Mouse (Mus musculus) liver, embryonic 14.5 days (tissue): ENCODE measurements at regions not wholly inside any gene's neighbourhood (a gene's known extent, or its start where the extent isn't known, plus 50 kb on each side); places are given as distances from the start of the nearest gene placed in this dataset.

Source experiments
- ATAC-seq: fragments of 200-750 bp; cut with Nextera tagmentation; 2 replicates; pipeline ENCODE4 v1.8.0; 2017; ENCODE audit warnings: moderate number of reproducible peaks, mild to moderate bottlenecking, moderate library complexity; ENCODE audit not compliant: insufficient read depth
- DNase-seq, 3 experiments: peaks; one replicate each; pipeline ENCODE4 v3.0.0-alpha.2; 2012 to 2013; ENCODE audit warnings: low read depth in 3 of 3, low spot score in 3 of 3
- H3K27ac ChIP-seq: fragments of 300-500 bp; sonication (generic); 2 replicates; pipeline ENCODE4 v1.5.1; 2014; ENCODE audit warnings: moderate library complexity, mild to moderate bottlenecking, control low read depth, inconsistent platforms
- H3K27me3 ChIP-seq: fragments of 300-500 bp; sonication (generic); 2 replicates; pipeline ENCODE4 v1.6.1; 2014; ENCODE audit warnings: mild to moderate bottlenecking, low read length, moderate library complexity; ENCODE audit not compliant: control insufficient read depth, insufficient read depth
- H3K36me3 ChIP-seq: fragments of 300-500 bp; sonication (generic); replicated peaks from 2 replicates; pipeline ENCODE4 v1.6.1; 2014; ENCODE audit warnings: low read depth; ENCODE audit not compliant: control insufficient read depth, insufficient read depth
- H3K4me1 ChIP-seq, 2 experiments: fragments of 200-500 bp in 1 of 2; fragments of 300-500 bp in 1 of 2; sonication (generic) in 1 of 2; replicated peaks; 2 replicates each; pipeline ENCODE4 v1.6.1; 2012 to 2014; ENCODE audit warnings: antibody characterized with exemption in 1 of 2, inconsistent platforms in 1 of 2, low read length in 1 of 2; ENCODE audit not compliant: control insufficient read depth in 2 of 2, insufficient read depth in 2 of 2
- H3K4me2 ChIP-seq: fragments of 300-500 bp; sonication (generic); 2 replicates; pipeline ENCODE4 v1.6.1; 2014; ENCODE audit warnings: low read depth, mild to moderate bottlenecking, control low read depth, moderate library complexity
- H3K4me3 ChIP-seq, 2 experiments: fragments of 200-500 bp in 1 of 2; fragments of 300-500 bp in 1 of 2; sonication (generic) in 1 of 2; 2 replicates each; pipeline ENCODE4 v1.5.1; 2012 to 2014; ENCODE audit warnings: low read depth in 2 of 2, low read length in 2 of 2, mild to moderate bottlenecking in 2 of 2, control low read depth in 1 of 2, inconsistent platforms in 1 of 2, moderate library complexity in 1 of 2; ENCODE audit not compliant: insufficient read depth in 1 of 2
- H3K9ac ChIP-seq: fragments of 300-500 bp; sonication (generic); replicated peaks from 2 replicates; pipeline ENCODE4 v1.6.1; 2014; ENCODE audit warnings: mild to moderate bottlenecking, control low read depth, moderate library complexity
- H3K9me3 ChIP-seq: fragments of 300-500 bp; sonication (generic); 2 replicates; pipeline ENCODE4 v1.6.1; 2016; ENCODE audit warnings: low read length, mixed read lengths; ENCODE audit not compliant: control insufficient read depth
- CTCF ChIP-seq: IDR thresholded peaks from 2 replicates; pipeline ENCODE4 v1.5.1; 2016; ENCODE audit warnings: antibody characterized with exemption, low read depth, control low read depth
- EP300 ChIP-seq: IDR thresholded peaks from 2 replicates; pipeline ENCODE4 v1.6.1; 2016; ENCODE audit warnings: antibody characterized with exemption, low read depth
- WGBS: fragments of 180-500 bp; shearing (Covaris S2); extraction: QIAGEN DNeasy Blood & Tissue Kit; methylation state at CpG from one replicate; pipeline ENCODE4 v1.1.7; 2014; ENCODE audit not compliant: insufficient replicate concordance; 5-methylcytosine and 5-hydroxymethylcytosine counted together

DNA sequence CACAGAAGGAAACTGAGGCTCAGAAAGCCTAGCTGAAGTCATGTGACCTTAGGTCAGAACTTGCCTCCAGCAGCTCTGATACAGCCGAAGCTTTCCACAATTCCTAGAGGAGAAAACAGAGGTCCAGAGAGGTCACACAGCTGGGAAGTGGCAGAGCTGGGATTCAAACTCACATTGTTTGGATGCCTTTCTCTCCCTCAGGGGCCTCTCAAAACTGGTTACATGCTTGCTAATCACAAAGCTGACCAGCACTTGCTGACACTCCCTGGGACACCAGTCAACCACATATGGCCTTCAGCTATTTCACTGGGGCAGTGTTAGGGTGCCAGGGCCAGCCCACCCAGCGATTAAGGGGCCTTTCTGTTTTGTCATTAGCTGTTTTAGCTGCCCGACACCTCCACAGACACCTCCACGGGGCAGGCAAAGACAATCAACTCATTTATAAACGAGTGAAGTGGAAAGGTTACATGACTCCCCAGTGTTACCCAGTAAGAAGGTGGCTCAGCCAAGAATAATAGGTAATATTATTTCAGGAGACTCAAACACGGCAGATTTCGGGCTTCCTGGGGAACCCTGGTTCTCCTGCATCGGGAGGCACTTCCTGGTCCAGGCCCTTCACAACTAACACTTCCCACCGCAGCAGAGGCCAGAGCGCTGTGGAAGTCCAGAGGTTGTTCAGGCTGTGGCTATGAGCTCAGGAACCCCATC lies 71.4 kb downstream of the 2410131K14Rik start:
- no peaks in the 10 kb centered on the region for H3K9me3 ChIP-seq
- no peak overlapping the region for H3K9ac ChIP-seq
- no peaks in the 10 kb centered on the region for H3K36me3 ChIP-seq
- no peak overlapping the region for H3K4me3 ChIP-seq
- H3K4me2 ChIP-seq, result no peak overlapping the region
- H3K27me3 ChIP-seq, result no peaks in the 10 kb centered on the region; the same call in 1 of the 2 replicates
- DNase-seq (no peak), ATAC-seq (no peak)
- 39% methylated on average over 10 of the region's 10 CpGs for WGBS
- no peaks in the 10 kb centered on the region for H3K4me1 ChIP-seq
- H3K27ac ChIP-seq, result no peak overlapping the region
- TF ChIP-seq CTCF (no peak), EP300 (no peak)

DNA sequence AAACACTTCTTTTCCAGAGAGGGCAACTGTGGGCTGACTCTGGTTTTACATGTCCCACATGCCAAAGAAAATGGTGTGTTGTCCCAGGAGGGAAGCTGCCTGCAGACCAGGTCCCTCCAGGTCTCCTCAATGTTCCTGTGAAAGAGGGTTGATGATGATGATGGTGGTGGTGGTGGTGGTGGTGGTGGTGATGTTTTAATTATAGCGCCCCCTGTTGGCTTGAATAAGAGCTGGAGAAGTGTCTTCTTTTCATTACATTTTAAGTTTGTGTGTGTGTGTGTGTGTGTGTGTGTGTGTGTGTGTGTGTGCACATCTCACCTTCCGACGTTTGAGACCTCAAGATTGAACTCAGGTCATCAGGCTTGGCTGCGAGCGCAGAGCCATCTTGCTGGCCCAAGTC lies 73.0 kb downstream of the 2410131K14Rik start:
- H3K27me3 ChIP-seq, result no peaks in the 10 kb centered on the region; the same call in 1 of the 2 replicates
- H3K4me2 ChIP-seq, result no peak overlapping the region
- whole genome bisulfite sequencing, result 62% methylated on average over 5 of the region's 5 CpGs
- H3K4me1 ChIP-seq, result no peaks in the 10 kb centered on the region
- no peaks in the 10 kb centered on the region for H3K9me3 ChIP-seq
- H3K27ac ChIP-seq, result no peak overlapping the region
- H3K36me3 ChIP-seq, result no peaks in the 10 kb centered on the region
- H3K4me3 ChIP-seq, result no peak overlapping the region
- H3K9ac ChIP-seq, result no peak overlapping the region
- ATAC-seq (no peak), DNase-seq (no peak)
- TF ChIP-seq EP300, result no peak
- peak; percentile 62 for TF ChIP-seq CTCF

DNA sequence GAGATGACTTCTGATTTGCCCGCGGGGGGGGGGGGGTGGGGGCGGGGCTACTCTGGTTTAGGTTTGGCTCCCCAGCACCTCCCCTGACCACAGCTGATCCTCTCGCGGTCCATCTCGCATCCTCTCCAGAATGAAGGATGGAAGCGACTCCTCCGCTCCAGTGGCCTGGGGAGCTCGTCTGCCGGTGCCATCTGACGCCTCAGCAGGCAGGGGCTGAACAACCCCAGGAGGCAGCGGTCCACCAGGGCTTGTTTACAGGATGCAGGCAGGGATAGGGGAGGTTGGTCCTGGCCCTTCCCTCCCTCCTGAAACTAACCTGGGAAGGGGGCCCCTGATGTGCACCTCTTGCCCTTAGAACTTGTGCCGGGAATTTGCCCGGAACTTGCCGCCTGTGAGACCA lies 73.9 kb downstream of the 2410131K14Rik start:
- WGBS, result 7% methylated on average over 13 of the region's 15 CpGs
- H3K4me2 ChIP-seq, result no peak overlapping the region

DNA sequence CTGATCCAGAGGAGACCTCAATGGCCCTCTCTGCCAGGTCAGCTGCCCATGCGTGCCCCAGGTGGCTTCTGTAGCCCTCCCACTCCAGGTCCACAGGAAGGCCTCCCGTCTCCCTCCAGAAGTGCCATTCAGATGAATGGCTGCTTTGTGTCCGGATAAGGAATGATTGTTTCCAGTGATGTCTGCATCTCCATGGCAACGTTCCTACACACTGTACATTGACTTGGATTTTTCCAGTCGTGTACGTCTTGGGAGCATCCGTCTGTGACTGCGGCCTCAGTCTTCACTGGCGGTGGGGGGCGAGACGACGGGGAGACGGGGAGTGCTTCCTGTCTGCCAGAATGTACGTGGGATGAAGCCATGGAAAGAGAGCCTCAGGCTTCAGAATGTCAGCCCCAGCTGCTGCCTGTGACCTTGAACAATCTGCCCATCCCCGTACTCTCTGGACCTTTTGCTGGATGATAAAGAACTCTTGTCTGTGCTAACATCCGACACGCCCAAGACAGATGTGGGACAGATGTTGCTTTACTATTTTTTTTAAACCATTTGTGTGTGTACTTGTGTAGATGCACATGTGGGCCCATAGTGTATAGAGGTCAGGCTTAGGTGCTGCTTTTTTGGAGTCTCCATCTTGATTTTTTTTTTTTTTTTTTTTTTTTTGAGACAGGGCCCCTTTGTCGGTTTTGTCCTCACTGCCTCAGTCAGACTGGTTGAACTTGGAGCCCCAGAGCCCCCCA lies 76.9 kb downstream of the 2410131K14Rik start:
- Histone ChIP-seq H3K27ac (no peak overlapping the region), H3K36me3 (no peaks in the 10 kb centered on the region), H3K4me1 (no peaks in the 10 kb centered on the region), H3K9me3 (no peaks in the 10 kb centered on the region), H3K9ac (no peak overlapping the region), H3K27me3 (peaks cover 4% of the 10 kb centered on the region), H3K4me3 (no peak overlapping the region), H3K4me2 (no peak overlapping the region)
- no peak for ATAC-seq
- 57% methylated on average over 18 of the region's 18 CpGs for WGBS
- no peak for TF ChIP-seq EP300
- no peak for TF ChIP-seq CTCF
- DNase-seq, result no peak

More for the DNA sequence above, 73.9 kb downstream of the 2410131K14Rik start:
- Histone ChIP-seq H3K4me3 (no peak overlapping the region), H3K4me1 (no peaks in the 10 kb centered on the region), H3K9ac (no peak overlapping the region), H3K27ac (no peak overlapping the region), H3K27me3 (no peaks in the 10 kb centered on the region; the same call in 1 of the 2 replicates), H3K36me3 (no peaks in the 10 kb centered on the region), H3K9me3 (no peaks in the 10 kb centered on the region)
- ATAC-seq (no peak), DNase-seq (no peak)
- no peak for TF ChIP-seq CTCF

DNA sequence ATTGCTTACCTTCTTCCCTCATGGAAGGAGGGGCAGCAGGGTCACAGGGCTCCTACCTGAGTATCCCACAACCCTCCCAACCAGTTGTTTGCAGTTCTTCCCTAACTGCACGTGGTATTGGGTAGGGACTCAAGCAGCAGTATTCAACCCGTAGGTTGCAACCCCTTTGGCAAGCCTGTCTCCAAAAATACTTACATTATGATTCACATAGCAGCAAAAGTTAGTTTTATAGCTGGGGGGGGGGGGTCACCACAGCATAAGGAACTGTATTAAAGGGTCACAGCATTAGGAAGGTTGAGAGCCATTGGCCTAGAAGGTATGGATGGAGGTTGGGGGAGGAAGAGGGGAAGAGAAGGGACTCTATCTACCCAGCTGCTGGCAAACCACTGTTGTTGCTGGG lies 78.1 kb downstream of the 2410131K14Rik start:
- H3K9me3 ChIP-seq, result no peaks in the 10 kb centered on the region
- H3K4me2 ChIP-seq, result no peak overlapping the region
- DNase-seq (no peak), ATAC-seq (no peak)
- WGBS, result 38% methylated on average over 2 of the region's 2 CpGs
- no peak overlapping the region for H3K9ac ChIP-seq
- no peak for TF ChIP-seq EP300
- TF ChIP-seq CTCF, result no peak
- no peaks in the 10 kb centered on the region for H3K36me3 ChIP-seq
- H3K4me3 ChIP-seq, result no peak overlapping the region
- peaks cover 16% of the 10 kb centered on the region for H3K27me3 ChIP-seq
- no peaks in the 10 kb centered on the region for H3K4me1 ChIP-seq
- no peak overlapping the region for H3K27ac ChIP-seq
